Mouse (Mus musculus): ENCODE measurements around the gene Rab7b. TPM values are rescaled to one million over a fixed set of nuclear protein-coding genes. Genes with fewer than 3 reads are reported as not detected.

The Rab7b gene
- polyA plus RNA-seq, 1 experiment: 6.9 TPM

DNA sequence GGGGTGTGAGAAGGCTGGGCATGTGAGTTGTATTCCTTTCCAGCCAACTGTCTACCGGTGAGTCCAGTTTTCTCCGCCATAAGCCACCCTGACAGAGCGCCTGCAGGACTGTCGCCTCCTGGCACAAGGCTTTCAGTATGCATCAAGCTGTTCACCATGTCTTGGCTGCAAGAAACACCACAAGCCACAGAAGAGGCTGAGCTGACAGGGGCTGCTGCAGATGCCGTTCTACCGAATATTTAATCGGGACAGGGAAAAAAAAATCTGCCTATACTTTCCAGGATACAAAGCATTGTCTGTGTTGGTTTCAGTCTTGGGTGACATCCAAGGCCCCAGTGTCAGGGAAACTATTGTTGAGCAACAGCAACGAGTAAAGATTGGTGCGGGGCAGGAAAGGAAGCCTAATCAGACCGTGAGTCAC is 63.4 kb downstream of the Rab7b start:
- H3K4me3 ChIP-seq (ENCODE audit: extremely low read depth, insufficient read depth, insufficient read length): no peak overlapping the region
- H3K36me3 ChIP-seq (ENCODE audit: control insufficient read depth, insufficient read depth, low read length): no peaks in the 10 kb centered on the region
- no peak for TF ChIP-seq POLR2A (IDR thresholded peaks at IDR 0.05; ENCODE audit: low read depth, low read length)
- DNase-seq (ENCODE audit: low read depth in 1 of 2, low spot score in 2 of 2): no peak
- H3K27ac ChIP-seq (ENCODE audit: insufficient read depth, low read length): no peak overlapping the region
- 52% methylated on average over 10 of the region's 10 CpGs for WGBS
- H3K27me3 ChIP-seq (ENCODE audit: control insufficient read depth, insufficient read depth, low read length): no peaks in the 10 kb centered on the region
- H3K4me1 ChIP-seq (ENCODE audit: control insufficient read depth, insufficient read depth, insufficient read length): no peaks in the 10 kb centered on the region; the same call in 1 of the 2 replicates

- no peak for DNase-seq (ENCODE audit: low read depth in 1 of 2, low spot score in 2 of 2)
- Histone ChIP-seq H3K4me1 (ENCODE audit: control insufficient read depth, insufficient read depth, insufficient read length) (no peaks in the 10 kb centered on the region; the same call in 1 of the 2 replicates), H3K27me3 (ENCODE audit: control insufficient read depth, insufficient read depth, low read length) (no peaks in the 10 kb centered on the region), H3K36me3 (ENCODE audit: control insufficient read depth, insufficient read depth, low read length) (no peaks in the 10 kb centered on the region), H3K4me3 (ENCODE audit: extremely low read depth, insufficient read depth, insufficient read length) (no peak overlapping the region), H3K27ac (ENCODE audit: insufficient read depth, low read length) (no peak overlapping the region)
- 26% methylated on average over 3 of the region's 3 CpGs for WGBS
- TF ChIP-seq POLR2A (IDR thresholded peaks at IDR 0.05; ENCODE audit: low read depth, low read length) (no peak), CTCF (IDR thresholded peaks at IDR 0.05; ENCODE audit: extremely low read depth, insufficient read depth, insufficient read length, insufficient replicate concordance) (no peak)
These were observed 65.8 kb downstream of the Rab7b start for GRCm38 (mm10) chr1:131754212-131754829.

DNA sequence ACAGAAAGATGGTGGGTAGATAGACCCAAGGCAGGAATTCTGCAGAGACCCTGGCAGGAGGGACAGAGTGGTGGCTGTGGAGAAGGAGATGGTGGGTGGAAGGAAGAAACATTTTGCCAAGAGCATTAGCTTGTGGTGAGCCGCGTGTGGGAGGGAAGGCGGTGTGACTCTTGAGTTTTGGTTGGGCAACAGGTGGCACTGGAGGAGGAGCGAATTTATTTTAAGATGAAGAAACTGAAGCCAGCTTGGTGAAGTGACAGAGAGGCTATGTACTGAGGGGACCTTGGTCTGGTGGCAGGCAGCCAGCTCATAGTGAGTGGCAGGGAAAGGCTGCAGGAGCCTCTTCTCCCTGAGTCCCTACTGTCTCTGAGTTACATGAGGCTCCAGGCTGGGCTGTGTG is 66.4 kb downstream of the Rab7b start:
- Histone ChIP-seq H3K36me3 (ENCODE audit: control insufficient read depth, insufficient read depth, low read length) (no peaks in the 10 kb centered on the region), H3K4me3 (ENCODE audit: extremely low read depth, insufficient read depth, insufficient read length) (no peak overlapping the region), H3K4me1 (ENCODE audit: control insufficient read depth, insufficient read depth, insufficient read length) (no peaks in the 10 kb centered on the region; the same call in 1 of the 2 replicates), H3K27ac (ENCODE audit: insufficient read depth, low read length) (no peak overlapping the region), H3K27me3 (ENCODE audit: control insufficient read depth, insufficient read depth, low read length) (no peaks in the 10 kb centered on the region)
- no peak for DNase-seq (ENCODE audit: low read depth in 1 of 2, low spot score in 2 of 2)
- 8% methylated on average over 4 of the region's 4 CpGs for WGBS
- TF ChIP-seq POLR2A (IDR thresholded peaks at IDR 0.05; ENCODE audit: low read depth, low read length) (no peak), CTCF (IDR thresholded peaks at IDR 0.05; ENCODE audit: extremely low read depth, insufficient read depth, insufficient read length, insufficient replicate concordance) (no peak)

GRCm38 (mm10) chr1:131757211-131757610 is 68.7 kb downstream of the Rab7b start:
- Histone ChIP-seq H3K27ac (ENCODE audit: insufficient read depth, low read length) (no peak overlapping the region), H3K4me3 (ENCODE audit: extremely low read depth, insufficient read depth, insufficient read length) (no peak overlapping the region), H3K4me1 (ENCODE audit: control insufficient read depth, insufficient read depth, insufficient read length) (no peaks in the 10 kb centered on the region; the same call in 1 of the 2 replicates), H3K27me3 (ENCODE audit: control insufficient read depth, insufficient read depth, low read length) (no peaks in the 10 kb centered on the region), H3K36me3 (ENCODE audit: control insufficient read depth, insufficient read depth, low read length) (no peaks in the 10 kb centered on the region)
- WGBS: 96% methylated on average over 6 of the region's 6 CpGs
- TF ChIP-seq POLR2A (IDR thresholded peaks at IDR 0.05; ENCODE audit: low read depth, low read length) (no peak), CTCF (IDR thresholded peaks at IDR 0.05; ENCODE audit: extremely low read depth, insufficient read depth, insufficient read length, insufficient replicate concordance) (no peak)
- no peak for DNase-seq (ENCODE audit: low read depth in 1 of 2, low spot score in 2 of 2)

DNA sequence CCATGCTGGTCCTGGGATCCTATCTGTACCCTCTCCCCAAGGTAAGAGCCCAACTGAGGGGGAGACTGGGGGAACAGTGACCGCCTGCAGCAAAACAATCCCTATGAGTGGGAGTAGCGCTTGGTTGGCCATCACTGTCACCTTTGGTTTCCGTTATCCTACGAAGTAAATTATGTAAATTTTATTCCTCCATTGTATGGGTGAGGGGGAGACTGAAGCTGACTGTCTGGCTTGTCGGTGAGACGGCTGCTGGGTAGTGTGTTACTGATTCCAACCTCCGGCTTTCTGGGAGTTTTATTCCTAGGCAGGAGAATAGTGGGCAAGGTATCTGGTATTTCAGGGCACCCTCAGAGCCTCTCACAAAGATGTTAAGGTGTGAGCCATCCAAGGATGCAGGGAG is 70.3 kb downstream of the Rab7b start:
- TF ChIP-seq POLR2A (IDR thresholded peaks at IDR 0.05; ENCODE audit: low read depth, low read length): no peak
- TF ChIP-seq CTCF (IDR thresholded peaks at IDR 0.05; ENCODE audit: extremely low read depth, insufficient read depth, insufficient read length, insufficient replicate concordance): no peak
- H3K36me3 ChIP-seq (ENCODE audit: control insufficient read depth, insufficient read depth, low read length): no peaks in the 10 kb centered on the region
- no peak overlapping the region for H3K27ac ChIP-seq (ENCODE audit: insufficient read depth, low read length)
- no peak overlapping the region for H3K4me3 ChIP-seq (ENCODE audit: extremely low read depth, insufficient read depth, insufficient read length)
- H3K4me1 ChIP-seq (ENCODE audit: control insufficient read depth, insufficient read depth, insufficient read length): no peaks in the 10 kb centered on the region; the same call in 1 of the 2 replicates
- no peaks in the 10 kb centered on the region for H3K27me3 ChIP-seq (ENCODE audit: control insufficient read depth, insufficient read depth, low read length)
- 91% methylated on average over 7 of the region's 7 CpGs for WGBS
- no peak for DNase-seq (ENCODE audit: low read depth in 1 of 2, low spot score in 2 of 2)

GRCm38 (mm10) chr1:131759667-131760427 is 71.4 kb downstream of the Rab7b start:
- no peaks in the 10 kb centered on the region for H3K27me3 ChIP-seq (ENCODE audit: control insufficient read depth, insufficient read depth, low read length)
- DNase-seq (ENCODE audit: low read depth in 1 of 2, low spot score in 2 of 2): no peak
- no peak overlapping the region for H3K27ac ChIP-seq (ENCODE audit: insufficient read depth, low read length)
- TF ChIP-seq CTCF (IDR thresholded peaks at IDR 0.05; ENCODE audit: extremely low read depth, insufficient read depth, insufficient read length, insufficient replicate concordance) (no peak), POLR2A (IDR thresholded peaks at IDR 0.05; ENCODE audit: low read depth, low read length) (no peak)
- no peaks in the 10 kb centered on the region for H3K36me3 ChIP-seq (ENCODE audit: control insufficient read depth, insufficient read depth, low read length)
- H3K4me3 ChIP-seq (ENCODE audit: extremely low read depth, insufficient read depth, insufficient read length): no peak overlapping the region
- no peaks in the 10 kb centered on the region; the same call in 1 of the 2 replicates for H3K4me1 ChIP-seq (ENCODE audit: control insufficient read depth, insufficient read depth, insufficient read length)
- WGBS: 49% methylated on average over 9 of the region's 9 CpGs

DNA sequence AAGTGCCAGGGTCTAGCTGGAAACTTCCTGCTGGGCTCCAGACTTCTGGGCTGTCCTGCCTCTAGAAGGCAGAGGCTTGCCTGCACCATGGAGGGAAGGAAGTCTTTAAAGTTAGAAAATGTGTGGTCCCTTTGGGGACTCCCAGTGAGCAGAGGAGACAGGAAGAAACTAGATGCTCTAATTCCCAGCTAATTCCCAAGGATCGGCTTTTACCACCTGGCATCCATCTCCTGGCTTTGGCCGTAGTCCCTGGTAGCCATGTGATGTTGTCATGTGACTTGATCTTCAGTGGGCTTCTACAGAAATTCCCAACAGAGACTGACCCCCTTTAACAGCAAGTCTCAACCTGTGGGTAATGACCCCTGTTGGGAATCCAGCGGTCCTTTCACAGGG is 71.9 kb downstream of the Rab7b start:
- H3K27me3 ChIP-seq (ENCODE audit: control insufficient read depth, insufficient read depth, low read length): no peaks in the 10 kb centered on the region
- H3K4me3 ChIP-seq (ENCODE audit: extremely low read depth, insufficient read depth, insufficient read length): no peak overlapping the region
- no peak for TF ChIP-seq POLR2A (IDR thresholded peaks at IDR 0.05; ENCODE audit: low read depth, low read length)
- no peak for TF ChIP-seq CTCF (IDR thresholded peaks at IDR 0.05; ENCODE audit: extremely low read depth, insufficient read depth, insufficient read length, insufficient replicate concordance)
- no peaks in the 10 kb centered on the region for H3K4me1 ChIP-seq (ENCODE audit: control insufficient read depth, insufficient read depth, insufficient read length)
- 93% methylated on average over 3 of the region's 3 CpGs for WGBS
- no peak overlapping the region for H3K27ac ChIP-seq (ENCODE audit: insufficient read depth, low read length)
- DNase-seq (ENCODE audit: low read depth in 1 of 2, low spot score in 2 of 2): no peak
- no peaks in the 10 kb centered on the region for H3K36me3 ChIP-seq (ENCODE audit: control insufficient read depth, insufficient read depth, low read length)
